Mouse (Mus musculus) liver, adult 2 months (tissue): ENCODE measurements around the gene Hamp2.

ENCODE experiments used
- CTCF ChIP-seq: fragments of 200-500 bp; IDR thresholded peaks from 2 replicates; pipeline ENCODE4 v1.5.1; 2011; ENCODE audit warnings: low read depth, low read length, control low read depth
- POLR2A ChIP-seq: fragments of 200-500 bp; IDR thresholded peaks from 2 replicates; pipeline ENCODE4 v1.6.1; 2011; ENCODE audit warnings: low read length, control low read depth; ENCODE audit not compliant: insufficient read depth; ENCODE audit errors: extremely low read depth

DNA sequence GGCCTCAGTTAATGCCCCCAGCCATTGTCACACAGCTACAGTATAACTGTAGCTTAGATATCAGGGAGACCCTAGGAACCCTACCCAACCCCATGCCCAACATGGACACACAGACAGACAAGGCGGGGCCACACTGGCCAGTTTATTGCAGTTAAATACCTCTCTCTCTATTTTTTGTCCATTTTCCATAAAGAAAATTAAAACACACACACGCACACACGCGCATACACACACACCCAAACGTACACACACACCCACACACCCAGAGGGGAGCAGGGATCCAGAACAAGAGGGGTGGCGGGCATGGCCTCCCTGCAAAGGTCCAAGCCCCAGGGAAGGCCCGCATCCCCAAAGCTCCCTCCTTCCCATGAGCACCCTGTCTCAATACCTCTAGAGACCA lies 21.4 kb upstream of the Hamp2 start:
- TF ChIP-seq POLR2A (no peak), CTCF (no peak)
